Mouse (Mus musculus) retina, postnatal 1 day (tissue): Measurements from ENCODE around the gene Rnf145.
"Not testable (repeated sequence)": the region's sequence is repeated elsewhere in the genome, so short reads cannot be mapped to it uniquely, and the experiment has no call there.

Experiments
- DNase-seq: peaks from one replicate; pipeline ENCODE4 v3.0.0-alpha.2; 2012

The Rnf145 gene

DNA sequence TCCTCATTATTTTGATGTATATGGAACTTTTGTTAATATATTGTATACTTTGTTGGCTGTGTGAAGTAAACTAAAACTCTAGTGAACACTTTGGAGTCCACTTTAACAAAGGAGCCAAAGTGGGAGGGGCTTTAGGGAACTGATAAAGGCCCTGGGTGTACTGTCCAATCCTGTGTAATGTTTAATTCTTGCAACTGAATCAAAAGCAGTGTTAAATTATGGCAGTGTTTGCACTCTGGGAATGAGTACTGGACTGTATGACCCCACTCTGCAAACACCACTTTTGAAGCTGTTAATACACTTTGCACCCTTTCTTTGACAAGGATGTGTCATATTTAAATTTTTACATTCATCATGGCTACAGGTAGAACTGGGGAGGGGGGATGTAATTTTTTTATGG is 46.2 kb downstream of the Rnf145 start:
- no peak for DNase-seq

DNA sequence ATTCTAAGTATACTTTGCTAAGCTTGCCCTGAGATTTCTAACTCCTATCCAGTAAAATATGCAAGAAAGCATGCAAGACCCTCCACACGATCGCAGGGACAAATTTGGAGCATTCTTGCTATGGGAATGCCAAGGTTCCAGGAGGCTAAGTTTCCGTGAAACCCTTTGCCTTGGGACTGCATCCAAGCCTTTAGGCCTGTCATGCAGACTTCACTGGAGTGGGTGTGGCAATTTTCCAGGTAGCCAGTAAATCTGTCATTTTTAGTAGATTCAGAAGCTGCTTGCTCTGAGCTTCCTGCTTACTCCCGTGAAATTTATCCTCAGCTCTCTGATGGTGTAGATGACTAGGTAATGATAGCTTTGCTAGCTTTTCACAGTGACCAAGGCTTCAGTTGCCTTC is 51.6 kb downstream of the Rnf145 start:
- DNase-seq = not testable (repeated sequence)

DNA sequence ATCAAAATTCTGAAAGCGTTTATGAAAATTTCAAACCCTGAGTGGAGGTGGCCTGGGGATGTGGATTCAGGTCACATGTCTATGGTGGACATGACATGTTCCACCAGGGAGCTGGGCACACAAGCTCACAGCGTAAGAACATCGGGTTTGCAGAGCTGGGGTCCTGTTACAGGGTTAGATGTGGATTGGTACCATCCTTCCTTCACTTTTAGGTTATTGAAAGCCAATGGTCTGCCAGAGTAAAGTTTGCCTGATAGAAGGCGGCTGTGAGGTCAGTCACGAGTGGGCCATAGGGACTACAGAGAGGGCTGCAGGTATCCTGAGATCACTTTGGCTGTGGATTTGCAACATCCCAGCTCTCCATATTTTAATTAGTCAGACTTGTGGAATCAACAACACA is 54.0 kb downstream of the Rnf145 start:
- DNase-seq = no peak

DNA sequence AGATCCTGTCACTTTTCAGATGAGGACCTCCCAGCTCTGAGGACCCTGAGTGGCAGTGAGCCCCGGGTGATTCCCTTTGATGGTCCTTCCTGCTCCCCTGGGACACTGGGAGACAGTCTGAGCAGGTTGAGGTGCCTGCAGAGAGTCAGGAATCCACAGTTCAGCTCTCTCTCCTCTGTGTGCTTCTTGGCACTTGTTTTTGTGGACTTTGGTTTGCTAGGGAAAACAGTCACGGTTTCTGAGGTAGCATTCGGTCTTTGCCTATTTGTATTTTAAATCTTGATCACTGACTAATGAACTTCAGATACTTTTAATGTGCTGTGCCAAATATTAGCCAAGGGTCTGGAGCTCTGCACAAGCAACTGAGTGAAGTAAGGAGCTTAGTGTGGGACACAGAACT is 54.6 kb downstream of the Rnf145 start:
- no peak for DNase-seq

DNA sequence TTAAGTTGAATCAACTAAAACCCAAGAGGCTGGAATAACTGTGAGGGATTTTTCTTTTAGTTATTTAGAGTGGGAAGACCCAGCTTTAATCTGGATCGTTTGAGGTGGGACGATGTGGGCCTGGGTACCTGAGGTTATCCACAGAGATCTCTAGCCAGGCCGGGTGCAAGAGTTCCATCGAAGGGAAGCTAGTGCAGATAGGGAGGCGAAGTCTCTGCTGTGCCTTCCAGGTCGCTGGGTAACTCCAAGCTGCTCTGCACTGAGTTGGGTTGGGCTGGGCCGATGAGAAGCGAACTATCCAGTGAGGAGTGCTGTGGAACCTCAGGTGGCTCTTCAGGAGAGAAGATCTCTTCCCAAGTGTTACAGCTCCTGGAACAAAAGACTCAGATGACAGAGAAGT is 55.6 kb downstream of the Rnf145 start:
- DNase-seq = no peak

DNA sequence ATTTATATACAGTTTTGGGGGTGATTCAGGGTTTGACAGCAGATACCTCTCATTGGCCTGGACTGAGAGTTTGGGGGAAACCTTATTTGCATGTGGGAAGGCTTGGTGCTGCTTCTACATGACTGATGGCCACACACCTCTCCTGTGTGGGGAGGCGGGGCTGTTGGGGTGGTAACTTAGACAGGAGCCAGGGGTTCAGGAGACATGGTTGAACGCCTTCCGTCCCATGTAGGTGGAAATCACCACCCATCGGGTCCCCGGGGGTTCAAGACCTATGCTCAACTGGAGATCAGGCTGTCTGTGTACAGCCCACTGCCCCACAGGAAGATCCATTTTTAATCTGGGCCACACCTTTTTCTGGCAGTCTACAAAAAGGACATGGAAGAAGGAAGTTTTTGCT is 56.1 kb downstream of the Rnf145 start:
- no peak for DNase-seq

DNA sequence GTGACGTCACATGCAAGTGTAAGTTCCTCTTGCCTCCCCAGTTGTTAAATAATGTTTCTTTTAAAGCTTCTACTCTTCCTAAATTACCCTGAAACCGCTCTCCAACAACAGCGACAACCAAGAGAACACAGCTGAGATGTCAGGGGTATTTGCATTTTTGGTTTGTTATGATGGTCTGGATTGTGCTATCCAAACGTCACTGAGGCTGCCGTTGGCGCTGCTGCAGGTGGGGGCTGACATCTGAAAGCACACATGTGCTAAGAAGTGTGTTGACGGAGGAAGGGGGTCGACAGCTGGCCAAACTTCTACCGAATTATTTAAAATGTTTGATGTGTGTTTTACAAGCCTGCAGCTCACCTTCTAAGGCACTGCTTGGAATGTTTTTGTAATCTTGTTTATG is 59.1 kb downstream of the Rnf145 start:
- no peak for DNase-seq

DNA sequence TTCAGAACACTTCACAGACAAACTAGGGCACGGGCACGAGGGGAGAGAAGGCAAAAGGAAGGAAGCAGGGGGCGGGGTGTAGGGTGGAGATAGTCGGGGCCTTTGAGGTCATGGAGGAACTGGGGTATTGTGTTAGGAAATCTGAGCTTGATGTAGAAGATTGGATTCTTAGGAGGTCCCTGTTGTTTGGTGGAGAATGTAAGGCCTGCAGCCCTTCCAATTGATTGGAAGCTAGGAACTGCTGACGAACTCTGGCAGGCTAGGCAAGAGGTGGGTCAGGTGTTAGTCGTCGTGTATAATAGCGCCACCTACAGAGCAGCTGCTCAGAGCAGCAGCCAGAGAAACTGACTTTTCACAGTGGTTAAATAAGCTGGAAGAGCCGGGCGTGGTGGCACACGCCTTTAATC is 62.5 kb downstream of the Rnf145 start:
- DNase-seq = peak; percentile 55

DNA sequence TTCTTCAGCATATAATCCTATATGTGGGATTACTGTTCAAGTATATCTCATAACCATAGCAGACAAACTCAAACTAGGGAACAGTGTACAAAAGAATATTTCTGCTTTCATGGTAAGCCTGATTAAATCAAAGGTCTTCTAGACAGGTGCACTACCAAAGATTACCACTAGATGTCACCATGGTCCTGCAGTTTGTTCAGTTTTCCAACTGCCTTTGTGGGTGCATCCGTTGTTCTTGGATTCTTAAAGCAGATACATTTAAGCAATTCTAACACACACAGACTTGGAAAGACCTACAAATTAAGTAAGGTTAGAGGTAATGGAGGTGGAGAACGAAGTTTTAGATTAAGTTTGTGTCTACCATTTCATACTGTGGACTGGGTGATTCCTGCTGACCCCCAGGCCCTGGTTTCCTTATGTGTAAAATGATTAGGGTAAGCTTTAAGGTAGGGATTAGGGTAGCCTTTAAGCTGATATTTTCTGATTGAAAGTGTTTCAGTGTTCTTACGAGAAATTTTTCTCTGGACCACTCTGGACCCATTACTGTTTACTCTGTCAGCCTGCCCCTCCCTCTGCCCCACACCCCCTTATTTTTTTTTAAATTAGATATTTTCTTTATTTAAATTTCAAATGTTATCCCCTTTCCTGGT is 67.4 kb downstream of the Rnf145 start:
- peak; percentile 87 for DNase-seq

DNA sequence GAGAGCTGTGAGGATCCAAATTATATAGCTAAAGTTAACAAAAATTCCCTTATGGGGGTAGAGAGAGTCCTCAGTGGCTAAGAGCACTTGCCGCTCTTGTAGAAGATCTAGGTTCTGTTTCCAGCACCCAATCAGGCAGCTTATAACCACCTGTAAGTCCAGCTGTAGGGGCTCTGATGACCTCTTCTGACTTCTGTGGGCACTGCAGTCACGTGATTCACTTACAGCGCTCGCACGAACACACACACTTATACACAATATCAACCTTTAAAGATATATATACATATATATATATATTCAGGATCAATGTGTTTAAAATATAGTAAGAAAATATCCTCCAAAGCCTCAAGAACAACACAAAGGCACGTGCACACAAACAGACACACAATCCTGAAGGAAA is 74.3 kb downstream of the Rnf145 start:
- DNase-seq = no peak

DNA sequence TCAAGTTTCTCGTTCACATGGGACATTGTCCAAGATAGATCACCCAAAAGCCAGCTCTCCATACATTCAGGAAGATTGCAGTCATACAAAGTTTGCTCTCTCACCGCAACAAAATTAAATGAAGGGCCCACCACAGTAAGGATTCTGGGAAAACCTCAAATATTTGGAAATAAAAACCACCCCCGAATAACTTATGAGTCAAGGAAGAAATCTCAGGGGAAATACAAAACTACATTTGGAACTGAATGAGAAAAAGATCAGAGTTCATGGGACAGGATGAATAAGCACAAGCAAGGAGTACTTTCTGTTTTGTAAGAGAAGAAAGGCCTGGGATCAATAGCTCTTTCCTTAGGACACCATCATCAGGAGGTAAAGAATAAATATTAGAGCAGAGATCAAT is 76.0 kb downstream of the Rnf145 start:
- DNase-seq = no peak

DNA sequence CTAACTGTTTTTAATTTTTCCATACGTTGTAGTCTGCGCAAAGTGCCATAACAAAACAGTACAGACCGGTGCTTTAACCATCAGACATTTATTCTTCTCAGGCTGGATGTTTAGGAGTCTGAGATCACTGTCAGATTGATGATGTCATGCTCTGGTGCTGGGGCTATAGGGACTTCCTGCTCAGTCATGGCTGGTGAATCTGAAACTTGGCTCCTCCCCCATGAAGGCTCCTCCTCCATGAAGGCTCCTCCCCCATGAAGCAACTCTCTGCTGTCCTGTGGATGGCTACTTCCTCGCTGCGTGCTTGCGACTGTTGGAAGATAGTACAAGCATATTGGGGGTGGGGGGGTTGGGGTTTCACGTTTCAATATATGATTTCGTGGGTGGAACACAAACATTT is 88.1 kb downstream of the Rnf145 start:
- no peak for DNase-seq

DNA sequence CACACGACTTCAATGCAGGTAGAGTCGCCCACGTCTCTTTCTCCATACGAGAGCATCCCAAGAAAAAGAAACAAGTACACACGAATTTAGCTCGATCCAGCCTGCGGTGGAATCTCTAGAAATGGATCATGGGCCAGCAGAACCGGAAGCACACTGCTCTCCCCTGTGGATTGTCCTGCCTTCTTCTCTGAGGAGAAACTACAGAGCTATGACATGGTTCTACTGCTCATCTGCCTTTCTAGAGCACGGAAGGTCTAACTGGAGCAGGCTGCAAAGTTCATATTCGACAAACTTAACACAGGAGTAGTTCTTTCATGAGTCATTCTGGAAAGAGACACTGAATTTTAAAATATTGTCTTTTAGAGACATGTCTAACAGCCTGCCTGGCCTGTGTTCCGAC is 89.9 kb downstream of the Rnf145 start:
- DNase-seq = no peak

DNA sequence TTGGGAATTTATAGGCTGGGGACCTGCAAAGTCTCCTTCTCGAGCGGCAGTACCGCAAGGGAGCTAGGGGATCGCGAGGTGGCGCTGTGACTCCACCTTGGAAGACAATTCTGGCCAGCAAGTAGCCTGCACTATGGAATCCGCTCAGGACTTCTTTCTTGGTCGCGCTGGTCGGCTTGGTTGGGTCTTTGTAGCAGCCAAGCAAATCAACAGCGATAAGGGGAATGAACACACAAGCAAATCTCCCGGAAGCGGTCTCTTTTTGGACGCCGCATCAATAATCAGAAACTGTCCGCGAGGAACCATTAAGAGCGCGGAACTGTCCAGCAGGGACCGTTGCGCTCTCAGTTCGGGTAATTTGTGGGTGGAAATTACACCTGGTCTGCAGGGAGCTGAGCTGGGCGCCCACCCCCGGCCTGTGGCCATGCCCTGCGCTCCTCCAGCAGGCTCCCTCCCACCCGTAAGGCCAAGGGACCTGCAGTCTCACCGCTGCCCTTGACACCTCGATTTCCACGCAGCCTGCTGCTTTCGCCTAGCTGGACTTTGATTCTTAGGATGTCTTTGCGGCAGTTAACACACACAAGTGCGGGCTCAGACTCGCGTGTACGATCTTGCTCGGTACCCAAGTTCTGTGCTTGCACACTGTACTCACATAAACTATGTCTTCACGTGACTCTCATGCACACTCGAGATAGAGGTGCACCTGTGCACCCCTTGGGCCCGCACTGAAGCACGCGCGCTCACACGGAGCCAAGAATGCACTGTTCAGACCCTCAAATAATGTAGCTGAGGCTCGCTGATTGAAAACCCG is 92.4 kb downstream of the Rnf145 start:
- DNase-seq = peak; percentile 92

DNA sequence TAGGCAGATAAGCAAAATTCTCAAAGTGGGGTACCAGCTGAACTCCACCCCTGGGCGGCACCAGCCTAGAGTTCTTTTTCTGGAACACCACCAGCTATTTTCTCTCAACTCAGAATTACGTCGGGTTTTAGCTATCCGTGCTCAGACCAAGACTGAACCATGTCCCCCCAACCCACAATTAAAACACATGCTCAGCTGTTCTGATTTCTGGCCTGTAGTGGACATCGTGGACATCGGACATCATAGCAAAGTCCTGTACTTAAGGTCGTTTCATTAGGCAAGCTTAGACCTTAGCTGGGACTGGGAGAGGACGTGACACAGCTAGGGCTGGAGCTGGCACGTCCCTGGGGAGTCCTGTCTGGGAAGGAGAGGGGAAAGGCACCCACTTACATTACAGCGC is 93.4 kb downstream of the Rnf145 start:
- DNase-seq = no peak

DNA sequence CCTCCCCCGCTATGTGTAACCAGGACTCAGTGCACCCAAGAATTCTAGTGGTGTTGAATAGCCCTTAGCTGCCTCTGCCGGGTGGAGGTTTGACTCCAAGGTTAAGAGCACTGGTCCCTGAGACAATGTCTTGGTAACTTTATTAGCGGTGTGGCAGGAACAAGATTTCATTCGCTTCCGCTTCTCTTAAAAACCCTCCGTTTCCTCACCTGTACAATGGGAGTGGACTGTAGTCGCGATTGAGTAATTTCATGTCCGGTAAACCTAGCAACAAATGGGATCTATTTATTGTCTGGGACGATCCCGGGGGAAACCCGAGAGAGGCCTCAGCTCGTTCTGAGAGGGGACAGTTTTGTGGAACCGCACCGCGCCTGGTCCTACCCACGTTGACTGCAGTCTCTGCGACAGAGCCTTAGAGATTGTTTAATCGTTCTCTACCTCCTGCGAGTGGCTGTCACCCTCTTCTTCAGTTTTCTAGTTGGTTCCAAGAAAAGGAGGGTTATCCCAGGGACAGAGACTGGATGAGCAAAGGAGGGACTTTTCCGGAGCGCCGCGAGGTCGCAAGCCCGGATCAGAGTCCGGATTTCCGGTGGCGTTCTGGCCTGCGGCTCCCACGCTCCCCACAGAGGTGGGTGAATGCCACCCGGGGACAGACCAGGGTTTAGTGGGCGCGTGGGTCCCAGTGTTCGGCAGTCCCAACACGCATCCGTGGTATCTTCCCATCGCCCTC is 94.1 kb downstream of the Rnf145 start:
- DNase-seq = peak; percentile 43

DNA sequence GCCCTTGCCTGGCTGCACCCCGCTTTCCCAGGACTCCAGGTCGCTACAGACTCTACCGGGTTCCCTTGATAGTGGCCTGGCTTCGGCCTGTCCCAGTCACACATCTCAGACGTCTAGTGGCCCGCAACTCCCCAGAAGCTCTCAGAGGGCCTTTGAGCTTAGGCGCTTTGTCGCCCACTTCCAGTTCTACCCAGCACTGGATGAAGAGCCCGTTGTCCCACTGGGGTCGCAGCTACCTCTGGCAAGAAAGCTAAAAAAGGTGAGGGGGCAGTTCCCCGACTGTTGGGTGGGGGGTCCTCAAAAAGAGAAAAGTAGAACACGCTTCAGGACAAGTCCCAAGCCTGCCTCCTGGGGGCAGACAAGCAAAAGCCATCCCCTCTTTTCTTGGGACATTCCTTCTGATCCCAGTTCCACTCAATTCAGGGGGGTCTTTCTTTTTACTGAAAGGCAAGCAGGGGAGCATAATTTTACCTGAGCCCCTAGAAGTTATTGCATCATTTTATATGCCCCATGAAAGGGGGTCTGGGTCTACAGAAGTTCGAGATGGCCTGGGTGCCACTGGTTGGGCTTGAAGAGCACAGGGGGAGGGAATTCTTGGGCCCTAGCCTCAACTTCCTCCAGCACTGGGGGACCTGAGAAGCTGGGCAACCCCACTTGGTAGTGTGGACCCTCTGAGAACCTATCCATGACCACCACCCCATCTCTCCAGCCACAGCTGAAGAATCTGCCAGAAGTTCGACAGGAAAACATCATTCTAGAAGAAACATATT is 94.8 kb downstream of the Rnf145 start:
- peak; percentile 26 for DNase-seq
